Mouse (Mus musculus): ENCODE data around the gene Gtsf1l.

Gene Gtsf1l

DNA sequence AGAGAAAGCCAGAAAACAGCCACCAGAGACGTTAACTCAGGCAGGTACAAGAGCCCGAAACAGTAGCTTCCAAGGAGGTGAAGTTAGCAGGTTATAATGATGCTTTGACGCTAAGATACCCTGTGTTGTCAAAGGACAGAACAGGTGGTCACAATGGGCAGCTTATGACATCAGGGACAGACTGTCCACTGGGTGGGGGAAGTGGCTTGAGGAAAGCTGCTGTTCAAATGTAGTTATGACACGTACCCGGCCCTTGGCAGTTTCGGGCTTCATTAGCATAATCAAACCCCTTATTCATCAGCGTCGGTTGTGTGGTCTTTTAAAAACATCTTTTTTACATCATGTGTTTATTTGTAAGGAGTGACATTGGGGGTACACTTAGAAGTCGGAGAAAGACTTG, at the start of gene Gtsf1l:
TSS of gene Gtsf1l (minus strand) at position 128 of the 400 bp plus-strand sequence.
- DNase-seq (ENCODE audit: low spot score in 2 of 2) = no peak

DNA sequence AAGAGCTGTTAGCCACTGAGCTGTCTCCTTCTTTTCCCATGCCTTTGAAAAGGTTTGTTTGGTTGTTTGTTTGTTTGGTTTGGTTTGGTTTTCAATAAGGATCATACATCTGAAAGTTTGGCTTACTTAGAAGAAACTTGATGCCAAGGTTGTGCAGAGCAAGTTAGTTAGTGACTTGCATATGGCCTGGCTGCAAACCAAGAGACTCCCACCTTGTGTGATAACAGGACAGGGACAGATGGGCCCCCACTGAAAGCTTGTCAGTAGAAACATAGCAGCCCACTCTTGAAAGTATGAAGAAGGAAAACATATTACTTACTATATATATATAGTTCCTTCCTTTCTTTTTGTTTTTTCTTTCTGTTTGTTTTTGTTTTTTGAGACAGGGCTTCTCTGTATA, 49.3 kb upstream of the Gtsf1l start:
- no peak for DNase-seq (ENCODE audit: low spot score in 2 of 2)

DNA sequence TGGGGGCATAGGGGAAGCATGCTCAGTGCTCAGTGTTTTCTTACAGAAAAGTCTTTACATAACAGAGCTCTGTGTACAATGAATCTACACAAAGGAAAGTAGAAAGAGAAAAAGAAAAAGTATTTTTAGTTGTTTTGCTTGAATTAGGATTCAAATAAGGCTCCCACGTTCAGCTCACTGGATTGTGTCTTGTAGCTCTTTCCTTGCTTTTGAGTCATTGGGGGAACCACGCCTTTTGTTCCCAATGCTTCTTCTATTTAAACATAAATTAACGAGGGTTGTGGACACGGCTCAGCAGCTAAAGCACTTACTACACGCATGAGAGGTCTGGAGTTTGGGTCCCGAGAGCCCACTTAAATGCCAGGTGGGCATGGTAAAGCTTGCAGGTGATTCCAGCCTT, 48.3 kb upstream of the Gtsf1l start:
- DNase-seq (ENCODE audit: low spot score in 2 of 2) = no peak

DNA sequence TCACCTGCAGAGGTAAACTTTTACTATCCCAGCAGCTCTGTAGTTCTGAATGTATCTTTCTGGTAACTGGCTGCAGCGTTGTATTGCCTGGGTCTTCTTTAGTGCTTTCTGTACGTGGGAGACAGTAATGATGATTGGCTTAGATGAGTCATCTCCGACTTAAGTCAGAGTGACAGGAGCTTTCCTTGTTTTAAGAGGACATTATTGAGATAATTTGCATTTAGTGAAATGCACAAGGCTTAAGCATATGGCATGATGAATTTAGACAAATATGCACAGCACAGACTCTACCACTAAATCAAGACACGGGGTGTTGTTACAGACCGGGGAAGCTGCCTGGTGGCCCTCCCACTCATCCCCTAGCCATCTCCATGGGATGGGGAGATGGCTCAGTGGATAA, 44.7 kb upstream of the Gtsf1l start:
- no peak for DNase-seq (ENCODE audit: low spot score in 2 of 2)

DNA sequence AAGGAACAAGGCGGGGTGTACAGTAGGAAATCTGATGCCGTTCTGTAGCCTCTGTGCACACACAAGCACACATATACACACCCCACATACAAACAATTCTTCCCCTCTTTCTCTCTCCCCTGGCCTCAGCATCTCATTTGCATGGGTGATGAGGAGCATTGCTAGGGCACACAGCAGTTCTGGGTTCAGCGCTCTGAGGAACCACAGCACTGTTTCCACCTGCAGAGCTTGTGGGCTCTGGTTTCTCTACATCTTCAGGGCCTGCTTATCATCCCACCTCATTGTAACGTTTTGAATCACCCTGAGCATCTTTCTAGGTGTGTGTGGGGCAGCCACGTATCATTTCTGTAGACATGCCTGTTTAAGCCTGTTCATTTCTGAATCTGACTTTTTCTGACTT, 43.2 kb upstream of the Gtsf1l start:
- DNase-seq (ENCODE audit: low spot score in 2 of 2) = no peak

DNA sequence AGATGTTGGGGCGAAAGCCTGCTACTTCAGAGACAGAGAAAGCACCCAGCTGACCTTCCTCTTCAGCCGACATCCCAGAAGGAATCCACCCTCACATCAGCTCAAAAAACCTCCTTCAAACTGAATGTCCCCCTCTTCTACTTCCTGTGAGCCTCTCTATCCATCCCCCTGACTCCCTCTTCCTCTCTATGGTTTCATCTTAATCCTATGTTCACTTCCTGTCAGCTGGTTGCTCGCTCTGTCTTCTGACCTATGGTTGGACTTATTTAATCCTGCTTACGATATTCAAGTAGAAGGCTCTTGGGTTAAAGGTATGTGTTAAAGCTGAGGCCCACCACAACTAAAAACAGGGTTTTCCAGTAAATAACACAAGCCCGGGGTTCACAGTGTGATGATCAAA, 35.8 kb upstream of the Gtsf1l start:
- no peak for DNase-seq (ENCODE audit: low spot score in 2 of 2)

DNA sequence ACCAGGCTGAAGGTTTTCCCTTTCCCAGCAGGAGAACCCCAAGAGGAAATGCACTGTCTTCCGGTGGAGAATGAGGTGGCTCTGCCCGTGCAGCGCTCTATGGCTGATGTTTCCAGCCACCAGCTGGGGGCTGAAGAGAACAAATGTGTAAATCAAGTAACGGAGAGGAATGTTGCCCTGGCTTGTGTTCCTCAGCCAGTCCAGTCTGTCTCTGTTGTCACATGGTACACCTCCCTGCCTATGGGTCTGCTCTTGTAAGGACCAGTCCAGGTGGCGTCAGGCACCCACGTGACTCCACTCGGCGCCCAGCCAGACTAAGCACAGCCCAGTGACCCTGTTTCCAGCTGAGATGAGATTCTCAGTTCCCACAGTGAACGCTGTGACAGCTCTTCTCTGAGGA, 34.7 kb upstream of the Gtsf1l start:
- DNase-seq (ENCODE audit: low spot score in 2 of 2) = no peak

GRCm38 (mm10) chr2:163121353-163121660, 33.7 kb upstream of the Gtsf1l start:
- no peak for DNase-seq (ENCODE audit: low spot score in 2 of 2)

- no peak for DNase-seq (ENCODE audit: low spot score in 2 of 2)
Observed at GRCm38 (mm10) chr2:163120626-163121352, 33.1 kb upstream of the Gtsf1l start.

- DNase-seq (ENCODE audit: low spot score in 2 of 2) = peak; percentile 20 to 31
Observed at GRCm38 (mm10) chr2:163111413-163112201, 24.0 kb upstream of the Gtsf1l start.

- DNase-seq (ENCODE audit: low spot score in 2 of 2) = no peak
Observed at GRCm38 (mm10) chr2:163110706-163111105, 23.1 kb upstream of the Gtsf1l start.

DNA sequence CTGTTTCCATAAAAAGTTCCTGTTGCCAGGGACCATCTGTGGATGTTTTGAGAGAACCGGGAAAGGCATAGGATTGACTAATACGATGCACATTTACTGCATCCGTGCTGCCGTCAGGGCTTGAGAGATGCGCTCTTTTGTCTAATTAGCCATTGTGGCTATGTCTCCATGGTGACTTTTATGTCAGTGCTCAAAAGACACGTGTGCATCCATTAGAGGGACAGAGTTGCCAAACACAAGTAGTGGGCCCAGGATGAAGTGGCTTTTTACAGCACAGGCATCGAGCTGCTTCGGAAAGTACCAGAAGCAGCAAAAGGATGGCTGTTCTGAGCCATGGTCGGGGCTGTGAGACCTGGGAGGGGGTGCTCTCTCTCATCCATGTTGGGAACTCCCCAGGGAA, 20.7 kb upstream of the Gtsf1l start:
- no peak for DNase-seq (ENCODE audit: low spot score in 2 of 2)

- DNase-seq (ENCODE audit: low spot score in 2 of 2) = no peak
Observed at GRCm38 (mm10) chr2:163104086-163104770, 16.6 kb upstream of the Gtsf1l start.

DNA sequence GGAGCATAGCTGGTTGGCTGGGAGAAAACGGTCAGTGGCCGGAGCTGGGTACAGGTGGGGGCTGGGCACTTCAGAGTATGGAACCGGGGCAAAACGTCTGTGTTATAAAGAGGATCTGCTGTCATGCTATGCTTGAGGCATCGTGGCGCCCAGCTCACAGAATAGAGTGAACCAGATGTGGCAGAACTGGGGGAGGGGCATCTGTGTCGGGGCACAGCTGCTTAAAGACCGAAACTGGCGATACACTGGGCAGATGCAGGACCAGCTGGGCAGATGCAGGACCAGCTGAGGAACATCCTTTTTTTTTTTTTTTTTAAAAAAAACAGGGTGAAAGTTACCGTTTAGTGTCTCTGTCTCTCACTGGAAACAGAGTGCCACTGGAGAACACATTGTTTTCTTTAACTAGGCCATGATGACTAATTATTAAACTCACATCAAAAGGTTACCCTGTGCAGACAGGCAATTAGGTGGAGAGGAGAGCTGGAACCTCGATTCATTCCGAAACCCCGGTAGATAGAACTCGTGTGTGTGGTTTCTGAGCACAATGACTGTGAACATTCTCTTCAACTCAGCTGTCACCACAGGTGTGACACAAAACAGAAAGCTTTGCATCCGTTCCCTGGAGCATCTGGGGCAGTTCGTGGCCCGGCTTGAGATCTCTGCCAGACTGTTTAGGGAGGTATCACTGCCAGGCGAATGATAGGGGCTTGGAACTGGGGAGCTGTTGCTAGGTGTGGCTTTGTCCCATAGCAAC, 15.4 kb upstream of the Gtsf1l start:
- DNase-seq (ENCODE audit: low spot score in 2 of 2) = no peak

DNA sequence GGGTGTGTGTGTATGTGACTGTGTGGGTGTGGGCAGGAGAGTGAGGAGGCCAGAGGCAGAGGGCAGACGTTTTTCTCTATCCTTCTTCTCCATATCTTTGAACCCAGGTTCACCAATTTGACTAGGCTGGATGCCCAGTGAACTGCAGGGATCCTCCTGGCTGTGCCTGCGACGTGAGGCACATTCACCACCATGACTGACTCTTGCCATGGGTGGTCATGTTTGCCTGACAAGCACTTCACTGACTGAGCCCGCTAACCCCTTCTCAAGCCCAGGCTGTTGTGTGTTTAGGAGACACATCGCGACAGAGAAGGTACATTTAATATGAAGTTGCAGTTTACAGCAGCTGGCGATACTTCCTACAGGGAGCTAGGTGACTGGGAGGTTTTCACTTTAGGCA, 14.6 kb upstream of the Gtsf1l start:
- no peak for DNase-seq (ENCODE audit: low spot score in 2 of 2)

GRCm38 (mm10) chr2:163101646-163102203, 14.1 kb upstream of the Gtsf1l start:
- peak; percentile 73 for DNase-seq (ENCODE audit: low spot score in 2 of 2)

GRCm38 (mm10) chr2:163100551-163100950, 12.9 kb upstream of the Gtsf1l start:
- no peak for DNase-seq (ENCODE audit: low spot score in 2 of 2)

- no peak for DNase-seq (ENCODE audit: low spot score in 2 of 2)
Observed at GRCm38 (mm10) chr2:163099919-163100318, 12.3 kb upstream of the Gtsf1l start.

DNA sequence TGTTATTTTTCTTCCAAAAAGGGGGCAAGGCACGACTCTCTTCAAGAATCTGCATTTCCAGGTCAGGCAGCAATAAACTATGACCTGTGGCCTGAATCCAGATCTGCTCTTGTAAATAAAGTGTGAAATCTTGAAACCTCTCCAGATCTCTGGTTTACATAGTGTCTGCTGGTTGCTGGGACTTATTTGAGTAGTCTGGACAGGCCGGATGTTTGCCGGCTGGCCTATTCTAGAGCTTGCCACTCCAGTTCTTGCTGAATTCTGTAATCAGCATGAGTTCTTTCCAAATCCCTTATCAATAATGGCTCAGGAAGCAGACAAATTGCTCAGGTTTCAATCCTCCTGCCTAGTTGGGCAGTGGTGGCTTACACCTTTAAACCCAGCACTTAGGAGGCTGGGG, 8.1 kb upstream of the Gtsf1l start:
- no peak for DNase-seq (ENCODE audit: low spot score in 2 of 2)

DNA sequence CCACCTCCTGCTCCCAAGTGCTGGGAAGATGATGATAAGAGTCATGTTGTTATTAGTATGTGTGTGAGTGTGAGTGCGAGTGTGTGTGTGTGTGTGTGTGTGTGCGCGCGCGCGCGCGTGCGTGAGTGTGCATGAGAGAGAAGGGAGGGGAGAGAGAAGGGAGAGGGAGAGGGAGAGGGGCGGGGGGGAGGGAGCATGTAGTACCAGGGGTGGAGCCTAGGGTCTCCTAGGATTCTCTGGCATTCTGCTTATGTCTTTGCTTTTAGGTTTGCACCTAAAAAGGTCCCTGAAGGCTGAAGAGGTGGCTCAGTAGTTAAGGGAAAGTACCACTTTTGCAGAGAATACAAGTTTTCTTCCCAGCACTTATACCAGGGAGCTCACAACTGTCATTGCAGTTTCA, 7.3 kb upstream of the Gtsf1l start:
- DNase-seq (ENCODE audit: low spot score in 2 of 2) = no peak

GRCm38 (mm10) chr2:163089475-163090123, 1.9 kb upstream of the Gtsf1l start:
- DNase-seq (ENCODE audit: low spot score in 2 of 2) = no peak

Data from right cerebral cortex, adult 2 months (tissue).